Mouse (Mus musculus) hindbrain, embryonic 15.5 days (tissue): ENCODE measurements around the gene Satb2. TPM values are rescaled to one million over a fixed set of nuclear protein-coding genes. Genes with fewer than 3 reads are reported as not detected.

Source experiments
- microRNA-seq: library from miRNA; unstranded; fragments of <30 nt; microRNA quantifications from one replicate; pipeline ENCODE4, GENCODE M21; 2016
- polyA plus RNA-seq: library from polyadenylated mRNA; unstranded; fragments of >200 nt; fragmentation: Nextera tagmentation; extraction: Ambion mirVana; gene quantifications from 2 replicates; pipeline ENCODE4 v1.2.1, GENCODE M21; 2015

Satb2 gene
- polyA plus RNA-seq, 1 experiment from 2014 or later = 1.8 TPM

Small RNAs within 50 kb of the gene (microRNA-seq; reads per million reads assigned to microRNA genes)
- not detected for gene Gm23943
